Mouse (Mus musculus) neutrophil, adult 65 days (primary cell): ENCODE measurements around the gene Mybpc2. TPM values are rescaled to one million over a fixed set of nuclear protein-coding genes. Genes with fewer than 3 reads are reported as not detected.

Experiments used
- total RNA-seq: library from RNA; stranded (reverse); gene quantifications from 2 replicates; pipeline ENCODE4 v1.2.4, GENCODE M21; 2023

Mybpc2 gene
- total RNA-seq, result 0.41 and 0.88 TPM in 2 replicates

GRCm38 (mm10) chr7:44524502-44524901, at the start of gene Mybpc2:
Mybpc2 (minus strand) TSS chr7:44524656.

DNA sequence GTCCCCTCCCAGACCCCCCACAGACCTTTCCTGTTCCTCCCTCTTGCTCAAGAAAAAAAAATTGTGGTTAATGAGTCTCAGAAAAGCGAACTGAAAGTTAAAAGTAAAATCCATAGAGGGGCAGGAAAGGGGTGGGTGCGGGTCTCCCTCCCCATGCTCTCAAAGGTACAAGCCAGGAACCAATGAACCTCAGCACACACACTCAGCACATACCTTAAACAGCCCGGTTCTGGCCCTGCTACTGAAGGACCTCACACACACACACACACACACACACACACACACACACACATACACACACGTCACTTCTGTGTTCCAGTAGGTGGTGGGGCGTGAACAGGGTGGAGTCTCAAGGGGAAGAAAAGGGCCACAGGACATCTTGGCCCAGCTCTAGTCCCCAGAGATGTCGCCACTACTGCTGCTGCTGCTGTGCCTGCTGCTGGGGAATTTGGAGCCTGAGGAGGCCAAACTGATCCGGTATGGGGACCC, 47.8 kb upstream of the Mybpc2 start, which contains the start of gene Napsa:
Napsa (plus strand) TSS at position 168 of the 489 bp plus-strand sequence.

GRCm38 (mm10) chr7:44553826-44554225, 29.4 kb upstream of the Mybpc2 start, which contains the start of gene Nr1h2:
Nr1h2 (minus strand) TSS chr7:44553951.

GRCm38 (mm10) chr7:44548497-44549087, 24.1 kb upstream of the Mybpc2 start, which contains the start of gene Pold1:
Pold1 (minus strand) TSS chr7:44548849.

DNA sequence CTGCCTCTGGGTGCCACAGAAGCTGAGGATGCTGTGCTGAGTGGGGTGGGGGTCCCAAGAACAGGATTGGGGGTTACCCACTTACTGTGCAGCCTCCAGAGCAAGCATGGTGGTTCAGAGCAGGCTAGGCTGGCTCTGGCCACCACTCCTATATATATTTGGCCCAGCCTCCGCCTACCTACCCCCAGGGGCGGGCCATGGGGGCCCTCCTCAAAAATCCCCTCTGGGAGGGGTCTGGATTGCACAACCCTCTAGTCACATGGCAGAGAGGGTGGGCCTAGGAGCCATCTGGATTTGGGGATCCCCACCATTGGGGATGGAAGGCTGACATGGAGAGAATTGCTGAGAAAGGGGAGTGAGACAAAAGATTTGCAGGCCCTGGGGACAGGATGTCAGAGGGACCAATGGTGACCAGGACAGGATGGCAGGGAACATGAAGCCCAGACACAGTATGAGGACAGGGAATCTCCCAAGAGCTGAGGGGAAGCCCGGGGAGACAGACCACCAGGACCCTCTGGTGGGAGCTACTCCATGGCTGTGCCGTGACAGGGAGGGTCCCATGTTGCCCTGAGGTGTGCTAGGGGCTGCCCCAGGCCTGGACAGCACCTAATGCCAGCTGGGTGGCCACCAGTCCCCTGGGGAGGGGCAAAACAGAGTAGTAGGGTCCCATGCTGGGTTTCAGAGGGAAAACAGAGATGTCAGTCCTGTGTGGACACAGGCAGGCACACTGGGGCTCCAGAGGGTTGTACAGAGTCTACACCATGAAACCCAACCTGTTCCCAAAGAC, 7.7 kb upstream of the Mybpc2 start, which contains the start of gene Spib:
Spib (minus strand) TSS at position 126 of the 787 bp plus-strand sequence.

GRCm38 (mm10) chr7:44495992-44496770, 28.3 kb downstream of the Mybpc2 start, which contains the start of the genes Emc10 and Fam71e1:
Emc10 (minus strand) TSS chr7:44496529.
Fam71e1 (plus strand) TSS chr7:44496581.

DNA sequence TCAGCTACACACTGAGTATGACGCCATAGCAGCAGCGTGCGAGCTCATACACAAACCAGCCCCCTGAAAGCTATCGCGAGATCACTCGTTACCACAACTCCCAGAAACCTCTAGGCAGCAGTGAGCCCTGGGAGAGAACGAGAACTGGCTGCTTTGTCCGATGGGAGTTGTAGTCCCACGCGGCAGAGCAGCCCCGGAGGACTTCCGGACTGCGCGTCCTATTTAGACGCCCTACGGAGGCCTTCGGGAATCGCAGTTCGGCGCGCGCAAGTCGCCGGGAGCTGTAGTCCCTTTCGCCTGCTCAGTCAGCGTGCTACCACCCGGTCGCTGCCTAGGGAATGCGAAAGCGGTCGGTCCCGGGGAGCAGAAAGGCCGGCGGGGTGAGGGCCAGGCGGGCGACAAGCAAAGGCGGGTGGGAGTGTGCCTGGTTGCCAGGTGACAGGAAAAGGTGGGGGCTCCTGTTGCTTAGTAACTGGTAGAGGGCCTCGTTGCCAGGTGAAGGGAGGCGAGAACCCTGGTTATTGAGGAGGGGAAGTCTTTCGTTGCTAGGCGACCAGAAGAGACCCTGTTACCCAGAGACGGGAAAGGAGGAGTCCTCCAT, 56.5 kb downstream of the Mybpc2 start, which contains the start of gene Josd2:
Josd2 (plus strand) TSS at position 170 of the 601 bp plus-strand sequence.

GRCm38 (mm10) chr7:44465111-44465510, 59.3 kb downstream of the Mybpc2 start, which contains the start of gene Aspdh:
Aspdh (plus strand) TSS chr7:44465391.

Other genes with a start within 250 kb of the Mybpc2 start
- 0.29 and 0.51 TPM in 2 replicates for gene Clec11a, start 217.8 kb downstream of the Mybpc2 start, total RNA-seq
- gene Shank1, start 214.4 kb downstream of the Mybpc2 start, total RNA-seq, result 0.32 and 0.34 TPM in 2 replicates
- 0.41 TPM in 1 of 2 replicates, not detected in the other for gene Syt3, start 140.6 kb downstream of the Mybpc2 start, total RNA-seq
- gene 1700008O03Rik, start 138.8 kb downstream of the Mybpc2 start, total RNA-seq, result not detected in 2 replicates
- gene Lrrc4b, start 95.6 kb downstream of the Mybpc2 start, total RNA-seq, result not detected in 2 replicates
- not detected in 2 replicates for gene Aspdh, start 59.3 kb downstream of the Mybpc2 start, total RNA-seq
- 14.6 and 17.8 TPM in 2 replicates for gene Josd2, start 56.7 kb downstream of the Mybpc2 start, total RNA-seq
- 23.0 and 29.1 TPM in 2 replicates for gene Emc10, start 28.1 kb downstream of the Mybpc2 start, total RNA-seq
- 1.5 and 3.9 TPM in 2 replicates for gene Fam71e1, start 28.1 kb downstream of the Mybpc2 start, total RNA-seq
- 2.8 and 6.0 TPM in 2 replicates for gene Spib, start 7.4 kb upstream of the Mybpc2 start, total RNA-seq
- 38.8 and 52.2 TPM in 2 replicates for gene Pold1, start 24.2 kb upstream of the Mybpc2 start, total RNA-seq
- gene Nr1h2, start 29.3 kb upstream of the Mybpc2 start, total RNA-seq, result 406 and 408 TPM in 2 replicates
- gene Napsa, start 47.7 kb upstream of the Mybpc2 start, total RNA-seq, result 124 and 134 TPM in 2 replicates
- 0.73 and 1.1 TPM in 2 replicates for gene Kcnc3, start 66.0 kb upstream of the Mybpc2 start, total RNA-seq
- not detected in 2 replicates for gene Myh14, start 146.2 kb upstream of the Mybpc2 start, total RNA-seq
- gene Izumo2, start 184.1 kb upstream of the Mybpc2 start, total RNA-seq, result not detected in 2 replicates
- 43.2 and 46.2 TPM in 2 replicates for gene Vrk3, start 223.8 kb upstream of the Mybpc2 start, total RNA-seq
- 0.13 and 0.98 TPM in 2 replicates for gene Zfp473, start 226.4 kb upstream of the Mybpc2 start, total RNA-seq